Mouse (Mus musculus): ENCODE data around the gene Tmco2.

GRCm38 (mm10) chr4:121057032-121057431 lies 52.0 kb downstream of the Tmco2 start:
- TF ChIP-seq CTCF (IDR thresholded peaks at IDR 0.05; ENCODE audit: borderline replicate concordance, control insufficient read depth, extremely low read depth, insufficient read depth, low read length, poor library complexity) = no peak
- TF ChIP-seq POLR2A (IDR thresholded peaks at IDR 0.05; ENCODE audit: control insufficient read depth, extremely low read depth, insufficient read depth, low read length, poor library complexity) = no peak
